In genomic region chr15:6299554-6299953, GRCm38 (mm10) we compare ENCODE assay signal across 8 mouse cellular contexts. TPM values are rescaled to one million over a fixed set of nuclear protein-coding genes. Genes with fewer than 3 reads are reported as not detected.
DNase-seq lines count a peak whose midpoint lies in the region; ATAC-seq and TF ChIP-seq lines count a peak whose summit lies in the region.

Gene Dab2, plus strand, starts transcription at chr15:6299788.

- TF ChIP-seq CTCF in lung, embryonic 14.5 days (IDR thresholded peaks at IDR 0.05; ENCODE audit: low read depth), result no peak
- TF ChIP-seq CTCF in liver, postnatal 0 days (IDR thresholded peaks at IDR 0.05; ENCODE audit: low read depth), result no peak

- H3K4me3 ChIP-seq in lung, embryonic 14.5 days (ENCODE audit: low read depth, low read length), result no peak within 1 kb of the TSS
- H3K4me3 ChIP-seq in forebrain, embryonic 12.5 days (replicated peaks), result no peak within 1 kb of the TSS
- H3K4me3 ChIP-seq in hindbrain, embryonic 14.5 days (replicated peaks; ENCODE audit: low read length), result no peak within 1 kb of the TSS
- no peak within 1 kb of the TSS for H3K4me3 ChIP-seq in liver, postnatal 0 days (ENCODE audit: low read depth, low read length)

- TF ChIP-seq EP300 in liver, postnatal 0 days (IDR thresholded peaks at IDR 0.05; ENCODE audit: low read depth), result no peak

- WGBS in lung, embryonic 14.5 days, result 87% methylated on average over 3 of the region's 3 CpGs
- 74% methylated on average over 3 of the region's 3 CpGs for WGBS in forebrain, embryonic 12.5 days
- 89% methylated on average over 3 of the region's 3 CpGs for WGBS in hindbrain, embryonic 14.5 days
- WGBS in liver, postnatal 0 days (ENCODE audit: insufficient replicate concordance), result 85% methylated on average over 3 of the region's 3 CpGs

- DNase-seq in lung, embryonic 14.5 days, result no peak
- no peak for DNase-seq in lung, postnatal 14 days
- DNase-seq in hindbrain, embryonic 14.5 days (ENCODE audit: low spot score), result no peak
- no peak for DNase-seq in liver, postnatal 0 days
- DNase-seq in spleen, postnatal 10 days (ENCODE audit: low spot score in 2 of 2), result no peak
- DNase-seq in right cerebral cortex, postnatal 4 days, result no peak
- DNase-seq in urinary bladder, postnatal 36 days (ENCODE audit: low spot score in 2 of 2), result no peak

- no peaks in the 10 kb centered on the region for H3K27me3 ChIP-seq in lung, embryonic 14.5 days (ENCODE audit: insufficient read depth, low read length)
- H3K27me3 ChIP-seq in forebrain, embryonic 12.5 days, result no peaks in the 10 kb centered on the region
- no peaks in the 10 kb centered on the region for H3K27me3 ChIP-seq in hindbrain, embryonic 14.5 days (ENCODE audit: control insufficient read depth, insufficient read depth, low read length)
- no peaks in the 10 kb centered on the region for H3K27me3 ChIP-seq in liver, postnatal 0 days (ENCODE audit: insufficient read depth, low read length)

- no peaks in the 10 kb centered on the region for H3K36me3 ChIP-seq in lung, embryonic 14.5 days (ENCODE audit: insufficient read depth)
- H3K36me3 ChIP-seq in forebrain, embryonic 12.5 days (replicated peaks), result no peaks in the 10 kb centered on the region
- no peaks in the 10 kb centered on the region for H3K36me3 ChIP-seq in hindbrain, embryonic 14.5 days (replicated peaks; ENCODE audit: control insufficient read depth, insufficient read depth)
- H3K36me3 ChIP-seq in liver, postnatal 0 days (replicated peaks; ENCODE audit: insufficient read depth, low read length), result no peaks in the 10 kb centered on the region

- ATAC-seq in lung, embryonic 14.5 days (ENCODE audit: insufficient read depth), result no peak
- no peak for ATAC-seq in forebrain, embryonic 12.5 days (ENCODE audit: low FRiP score)
- no peak for ATAC-seq in hindbrain, embryonic 14.5 days (ENCODE audit: low FRiP score)
- no peak for ATAC-seq in liver, postnatal 0 days

- H3K9ac ChIP-seq in lung, embryonic 14.5 days, result no peak within 1 kb of the TSS
- H3K9ac ChIP-seq in forebrain, embryonic 12.5 days, result no peak within 1 kb of the TSS
- H3K9ac ChIP-seq in hindbrain, embryonic 14.5 days, result no peak within 1 kb of the TSS
- no peak within 1 kb of the TSS for H3K9ac ChIP-seq in liver, postnatal 0 days (replicated peaks)

- no peaks in the 10 kb centered on the region for H3K9me3 ChIP-seq in lung, embryonic 14.5 days (ENCODE audit: low read depth, low read length)
- H3K9me3 ChIP-seq in forebrain, embryonic 12.5 days, result no peaks in the 10 kb centered on the region
- H3K9me3 ChIP-seq in hindbrain, embryonic 14.5 days (ENCODE audit: control insufficient read depth, low read length), result no peaks in the 10 kb centered on the region
- H3K9me3 ChIP-seq in liver, postnatal 0 days (ENCODE audit: low read length), result no peaks in the 10 kb centered on the region

- H3K4me1 ChIP-seq in lung, embryonic 14.5 days (ENCODE audit: insufficient read depth), result no peaks in the 10 kb centered on the region
- H3K4me1 ChIP-seq in forebrain, embryonic 12.5 days, result no peaks in the 10 kb centered on the region
- H3K4me1 ChIP-seq in hindbrain, embryonic 14.5 days (replicated peaks; ENCODE audit: control insufficient read depth, insufficient read depth, low read length), result no peaks in the 10 kb centered on the region
- no peaks in the 10 kb centered on the region for H3K4me1 ChIP-seq in liver, postnatal 0 days (ENCODE audit: insufficient read depth)

- no peak within 1 kb of the TSS for H3K4me2 ChIP-seq in lung, embryonic 14.5 days
- H3K4me2 ChIP-seq in forebrain, embryonic 12.5 days, result no peak within 1 kb of the TSS
- H3K4me2 ChIP-seq in hindbrain, embryonic 14.5 days (replicated peaks), result no peak within 1 kb of the TSS
- no peak within 1 kb of the TSS for H3K4me2 ChIP-seq in liver, postnatal 0 days (ENCODE audit: low read depth, low read length)

- no peak within 1 kb of the TSS for H3K27ac ChIP-seq in lung, embryonic 14.5 days (ENCODE audit: low read depth)
- no peak within 1 kb of the TSS for H3K27ac ChIP-seq in forebrain, embryonic 12.5 days
- H3K27ac ChIP-seq in hindbrain, embryonic 14.5 days, result no peak within 1 kb of the TSS
- H3K27ac ChIP-seq in liver, postnatal 0 days (ENCODE audit: low read depth), result no peak within 1 kb of the TSS

RNA-seq across cellular contexts. Expression of gene Dab2, which starts in this region (rescaled TPM):
- polyA plus RNA-seq in lung, embryonic 14.5 days (2014; fragmentation: Nextera tagmentation; extraction: Ambion mirVana), result 50.0 and 53.2 TPM in 2 replicates
- polyA plus RNA-seq in forebrain, embryonic 12.5 days (2016; fragmentation: Nextera tagmentation; extraction: Ambion mirVana), result 27.8 and 37.4 TPM in 2 replicates
- 23.3 and 29.0 TPM in 2 replicates for polyA plus RNA-seq in hindbrain, embryonic 14.5 days (2014; fragmentation: Nextera tagmentation; extraction: Ambion mirVana)
- polyA plus RNA-seq in liver, postnatal 0 days (2015; fragmentation: Nextera tagmentation; extraction: Ambion mirVana), result 9.1 and 10.8 TPM in 2 replicates
